Mouse (Mus musculus) E14TG2a.4 (cell line): ENCODE results near the gene Casp8.
"Not testable (repeated sequence)": the region's sequence is repeated elsewhere in the genome, so short reads cannot be mapped to it uniquely, and the experiment has no call there.

Experiments
- H3K27me3 ChIP-seq: 2 replicates; pipeline ENCODE4 v1.6.1; 2014; ENCODE audit warnings: low read length, control low read depth; ENCODE audit not compliant: insufficient read depth
- H3K36me3 ChIP-seq: 2 replicates; pipeline ENCODE4 v1.6.1; 2014; ENCODE audit warnings: low read length, control low read depth; ENCODE audit not compliant: insufficient read depth
- H3K4me1 ChIP-seq: replicated peaks from 2 replicates; pipeline ENCODE4 v1.6.1; 2014; ENCODE audit warnings: low read depth, low read length, control low read depth
- H3K4me3 ChIP-seq: replicated peaks from 2 replicates; pipeline ENCODE4 v1.5.1; 2014; ENCODE audit warnings: mild to moderate bottlenecking, low read length
- H3K9me3 ChIP-seq: 2 replicates; pipeline ENCODE4 v1.6.1; 2014; ENCODE audit warnings: low read length, control low read depth
- CTCF ChIP-seq: conservative IDR thresholded peaks from 2 replicates; pipeline ENCODE4 v1.5.1; 2014; ENCODE audit warnings: low read length
- NANOG ChIP-seq: IDR thresholded peaks from 2 replicates; pipeline ENCODE4 v1.6.1; 2014; ENCODE audit warnings: borderline replicate concordance, low read length, mixed read lengths
- POU5F1 ChIP-seq: IDR thresholded peaks from 2 replicates; pipeline ENCODE4 v1.6.1; 2014; ENCODE audit warnings: low read length, borderline replicate concordance

Casp8 gene

DNA sequence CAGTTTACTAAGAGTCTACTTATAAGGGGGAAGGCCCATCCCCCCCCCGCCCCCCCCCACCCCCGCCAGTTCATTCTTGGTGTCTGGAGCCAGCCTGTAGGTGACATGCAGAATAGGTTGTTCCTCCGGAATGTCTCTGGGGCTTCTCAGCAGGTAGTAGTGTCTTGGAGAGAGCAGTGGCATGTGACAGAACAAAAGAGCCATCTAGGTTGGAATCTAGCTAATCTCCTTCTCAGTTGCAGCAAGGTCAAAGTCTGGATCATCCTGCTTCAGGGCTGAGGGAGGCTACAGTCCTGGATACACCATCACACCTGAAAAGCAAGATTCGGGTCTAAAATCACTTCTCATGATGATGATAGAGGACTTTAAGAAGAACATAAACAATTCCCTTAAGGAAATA lies 90.5 kb downstream of the Casp8 start:
- Histone ChIP-seq H3K36me3 (no peaks in the 10 kb centered on the region), H3K27me3 (no peaks in the 10 kb centered on the region), H3K4me1 (peaks cover 14% of the 10 kb centered on the region), H3K4me3 (no peak overlapping the region), H3K9me3 (peaks cover 56% of the 10 kb centered on the region)
- TF ChIP-seq CTCF (no peak), POU5F1 (no peak), NANOG (no peak)

DNA sequence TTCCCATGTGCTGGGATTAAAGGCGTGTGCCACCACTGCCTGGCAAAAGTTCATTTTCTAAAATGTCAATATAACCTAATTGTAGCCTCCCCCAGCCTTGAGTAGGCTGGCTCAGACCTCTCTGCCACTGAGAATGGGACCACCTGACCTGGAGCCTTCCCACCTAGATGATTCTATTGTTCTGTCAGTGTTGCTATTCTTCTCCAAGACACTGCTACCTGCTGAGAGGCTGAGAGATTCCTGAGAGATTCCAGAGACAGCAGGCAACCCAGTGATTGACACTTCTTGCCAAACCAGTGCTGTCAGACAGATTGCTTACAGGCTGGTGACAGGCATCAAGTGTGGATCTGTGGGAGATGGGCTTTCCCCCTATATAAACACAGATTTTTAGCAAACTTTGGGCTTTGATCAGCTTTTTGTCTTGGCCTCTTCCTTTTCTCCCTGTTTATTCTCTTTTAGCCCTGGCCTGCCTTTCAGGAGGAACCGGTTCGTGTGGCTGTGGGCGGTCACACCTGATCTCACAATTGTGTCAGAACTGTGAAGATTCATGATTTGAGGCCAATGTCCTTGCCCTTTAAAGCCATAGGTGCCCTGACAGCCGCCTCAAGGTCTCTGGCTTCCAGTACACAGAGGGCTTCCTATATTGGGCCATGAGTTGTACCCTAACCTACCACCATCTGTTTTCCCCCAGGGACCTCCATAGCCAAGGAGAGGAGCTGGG lies 94.8 kb downstream of the Casp8 start:
- H3K4me1 ChIP-seq = peaks cover 14% of the 10 kb centered on the region
- no peak overlapping the region for H3K4me3 ChIP-seq
- no peak for TF ChIP-seq CTCF
- TF ChIP-seq NANOG = peak; percentile 19; the same call in 1 of the 2 replicates
- H3K9me3 ChIP-seq = peaks cover 43% of the 10 kb centered on the region
- H3K36me3 ChIP-seq = no peaks in the 10 kb centered on the region
- no peaks in the 10 kb centered on the region for H3K27me3 ChIP-seq

- peaks cover 35% of the 10 kb centered on the region for H3K9me3 ChIP-seq
- not testable (repeated sequence) for H3K36me3 ChIP-seq, H3K27me3 ChIP-seq, H3K4me3 ChIP-seq
- H3K4me1 ChIP-seq = peaks cover 14% of the 10 kb centered on the region
Measured at GRCm38 (mm10) chr1:58890697-58891290, 95.6 kb downstream of the Casp8 start.

DNA sequence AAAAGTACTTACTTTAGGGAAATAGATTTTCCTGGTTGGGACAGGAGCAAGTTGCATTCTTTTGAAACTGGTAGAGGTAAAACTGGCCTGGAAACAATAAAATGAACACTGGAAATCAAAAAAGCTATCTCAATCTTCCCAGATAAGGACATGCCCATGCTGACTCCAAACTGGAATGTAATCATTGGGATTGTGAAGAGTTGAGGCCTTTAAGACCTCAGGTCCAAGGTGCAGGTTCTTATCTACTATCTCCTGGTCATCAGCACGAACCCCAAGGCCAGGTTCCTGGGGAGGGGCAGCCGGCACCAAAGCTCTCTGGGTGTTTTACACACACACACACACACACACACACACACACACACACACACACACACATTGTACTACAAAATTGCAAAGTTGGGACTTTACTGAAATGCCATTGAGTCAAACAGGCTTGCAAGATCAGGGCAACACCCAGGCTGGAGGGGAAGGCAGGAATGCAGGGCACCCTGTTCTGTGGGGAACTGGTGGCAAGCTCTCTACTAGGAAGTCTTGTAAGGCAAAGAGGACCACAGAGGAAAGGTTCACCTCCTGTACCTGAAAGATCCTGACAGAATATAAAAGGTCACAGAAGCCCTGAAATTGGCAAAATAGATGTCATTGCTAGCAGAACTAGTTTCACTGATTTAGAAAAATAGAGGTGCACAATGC lies 96.5 kb downstream of the Casp8 start:
- H3K4me1 ChIP-seq = peaks cover 14% of the 10 kb centered on the region
- H3K36me3 ChIP-seq, H3K27me3 ChIP-seq, H3K4me3 ChIP-seq: not testable (repeated sequence)
- H3K9me3 ChIP-seq = peaks cover 28% of the 10 kb centered on the region

- H3K36me3 ChIP-seq, H3K4me3 ChIP-seq, H3K27me3 ChIP-seq: not testable (repeated sequence)
- H3K4me1 ChIP-seq = peaks cover 14% of the 10 kb centered on the region
- H3K9me3 ChIP-seq = peaks cover 20% of the 10 kb centered on the region
Measured at GRCm38 (mm10) chr1:58892386-58892785, 97.2 kb downstream of the Casp8 start.
